Mouse (Mus musculus) ES-Bruce4 (cell line): ENCODE results near the gene Tnfrsf13b. TPM values are rescaled to one million over a fixed set of nuclear protein-coding genes. Genes with fewer than 3 reads are reported as not detected.
"Not testable (repeated sequence)": the region's sequence is repeated elsewhere in the genome, so short reads cannot be mapped to it uniquely, and the experiment has no call there.

Source experiments
- H3K27ac ChIP-seq: 2 replicates; pipeline ENCODE4 v1.5.1; 2012; ENCODE audit warnings: low read length, inconsistent platforms; ENCODE audit not compliant: insufficient read depth
- H3K27me3 ChIP-seq: 2 replicates; pipeline ENCODE4 v1.6.1; 2012; ENCODE audit warnings: mild to moderate bottlenecking, low read length, inconsistent platforms; ENCODE audit not compliant: control insufficient read depth, poor library complexity, insufficient read depth, severe bottlenecking
- H3K36me3 ChIP-seq: 2 replicates; pipeline ENCODE4 v1.6.1; 2012; ENCODE audit warnings: inconsistent platforms, mild to moderate bottlenecking, low read length, moderate library complexity; ENCODE audit not compliant: control insufficient read depth, poor library complexity, insufficient read depth, severe bottlenecking
- H3K4me1 ChIP-seq: one replicate; pipeline ENCODE4 v1.8.1; 2011; ENCODE audit warnings: low read length; ENCODE audit not compliant: control insufficient read depth, insufficient read depth
- H3K4me3 ChIP-seq: 2 replicates; pipeline ENCODE4 v1.5.1; 2011; ENCODE audit warnings: low read depth, mild to moderate bottlenecking, low read length
- H3K9ac ChIP-seq: 2 replicates; pipeline ENCODE4 v1.6.1; 2012; ENCODE audit warnings: low read depth, mild to moderate bottlenecking, inconsistent platforms; ENCODE audit not compliant: poor library complexity, severe bottlenecking
- H3K9me3 ChIP-seq: replicated peaks from 2 replicates; pipeline ENCODE4 v1.6.1; 2012; ENCODE audit warnings: mild to moderate bottlenecking, low read length, inconsistent platforms; ENCODE audit not compliant: control insufficient read depth, poor library complexity, insufficient read depth, severe bottlenecking
- CTCF ChIP-seq: IDR thresholded peaks from one replicate; pipeline ENCODE4 v1.8.1; 2011; ENCODE audit warnings: low read depth, low read length
- EP300 ChIP-seq: IDR thresholded peaks from 2 replicates; pipeline ENCODE4 v1.6.1; 2011; ENCODE audit warnings: low read depth, low read length; ENCODE audit not compliant: insufficient read depth
- POLR2A ChIP-seq: IDR thresholded peaks from one replicate; pipeline ENCODE4 v1.8.1; 2011; ENCODE audit warnings: low read length; ENCODE audit not compliant: insufficient read depth
- polyA plus RNA-seq: library from polyadenylated mRNA; stranded (reverse); fragments of >200 nt; gene quantifications from 2 replicates; pipeline ENCODE4 v1.2.4, GENCODE M21; 2011; ENCODE audit warnings: low read depth; ENCODE audit not compliant: missing spikeins, insufficient read depth, insufficient read length

Gene Tnfrsf13b
- polyA plus RNA-seq, 1 experiment = not detected

DNA sequence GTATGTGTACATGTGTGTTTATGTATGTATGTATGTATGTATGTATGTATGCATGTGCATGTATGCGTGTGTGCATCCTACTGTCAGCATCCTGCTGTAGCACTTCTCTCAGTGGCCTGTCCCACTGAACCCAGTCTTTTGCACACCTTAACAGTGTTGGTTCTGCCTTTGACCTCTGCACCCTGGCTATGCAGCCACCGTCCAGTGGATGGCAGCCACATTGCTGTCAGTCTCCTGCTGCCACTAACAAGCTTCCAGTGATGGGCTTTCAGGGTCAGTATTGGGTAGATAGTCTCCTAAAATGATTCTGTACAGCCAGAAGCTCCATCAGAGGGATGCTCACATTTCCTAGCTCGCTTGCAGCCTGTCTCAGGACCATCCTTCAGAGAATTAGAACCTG is 2.7 kb upstream of the Tnfrsf13b start:
- Histone ChIP-seq H3K27ac (no peak overlapping the region), H3K4me1 (no peaks in the 10 kb centered on the region), H3K27me3 (no peaks in the 10 kb centered on the region), H3K4me3 (no peak overlapping the region), H3K9ac (no peak overlapping the region), H3K36me3 (no peaks in the 10 kb centered on the region), H3K9me3 (no peaks in the 10 kb centered on the region)
- TF ChIP-seq POLR2A (no peak), EP300 (no peak), CTCF (no peak)

DNA sequence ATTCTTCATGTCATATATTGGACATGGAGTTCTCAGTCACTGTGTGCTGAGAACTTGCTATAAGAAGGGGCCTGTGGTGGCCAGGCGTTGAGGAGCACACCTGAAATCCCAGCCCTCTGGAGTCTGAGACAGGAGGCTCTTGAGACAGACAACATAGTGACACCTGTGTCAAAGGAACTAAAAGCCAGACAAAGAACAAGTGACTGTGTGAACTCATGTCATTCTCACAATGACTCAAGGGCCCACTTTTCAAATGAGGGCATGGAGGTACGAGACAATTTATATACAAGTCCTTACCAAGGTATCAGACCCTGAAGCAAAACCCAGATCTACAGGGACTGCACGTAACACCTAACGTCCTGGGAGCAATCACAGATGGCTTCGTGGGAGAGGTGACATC is 585 bp upstream of the Tnfrsf13b start:
- Histone ChIP-seq H3K4me3 (no peak overlapping the region), H3K9ac (no peak overlapping the region)
- TF ChIP-seq EP300 (no peak), POLR2A (no peak)

DNA sequence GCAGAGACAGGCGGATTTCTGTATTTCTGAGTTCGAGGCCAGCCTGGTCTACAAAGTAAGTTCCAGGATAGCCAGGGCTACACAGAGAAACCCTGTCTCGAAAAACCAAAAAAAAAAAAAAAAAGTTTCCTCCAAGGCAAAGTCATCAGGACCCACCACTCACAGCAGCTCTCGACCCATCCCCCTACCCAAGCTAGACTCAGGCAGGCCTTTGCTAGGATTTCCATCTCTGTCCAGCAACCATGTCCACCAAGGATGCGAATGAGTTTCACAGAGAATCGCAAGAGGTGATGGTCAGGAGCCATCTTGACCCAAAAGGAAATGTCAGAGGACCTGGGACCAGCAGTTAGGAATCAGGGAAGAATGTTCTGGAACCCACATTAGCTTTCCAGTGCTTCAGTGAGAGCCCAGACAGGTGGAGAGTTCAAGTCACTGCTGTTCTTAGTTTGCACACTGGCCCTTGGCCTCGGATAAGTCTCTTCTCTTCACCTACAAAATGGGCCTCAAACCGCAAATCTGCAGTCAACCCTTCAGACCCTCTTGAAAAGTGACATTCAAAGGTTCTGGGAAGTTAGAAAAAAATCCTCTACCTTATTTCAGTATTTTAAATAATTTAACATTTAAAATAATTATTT is 983 bp downstream of the Tnfrsf13b start:
- Histone ChIP-seq H3K36me3 (no peaks in the 10 kb centered on the region), H3K27me3 (no peaks in the 10 kb centered on the region), H3K27ac (no peak overlapping the region), H3K4me3 (no peak overlapping the region), H3K4me1 (no peaks in the 10 kb centered on the region), H3K9me3 (no peaks in the 10 kb centered on the region), H3K9ac (no peak overlapping the region)
- no peak for TF ChIP-seq CTCF
- TF ChIP-seq EP300 = no peak
- no peak for TF ChIP-seq POLR2A

More for the DNA sequence above, 585 bp upstream of the Tnfrsf13b start:
- no peak overlapping the region for H3K27ac ChIP-seq
- no peaks in the 10 kb centered on the region for H3K9me3 ChIP-seq
- no peaks in the 10 kb centered on the region for H3K27me3 ChIP-seq
- H3K4me1 ChIP-seq = no peaks in the 10 kb centered on the region
- no peaks in the 10 kb centered on the region for H3K36me3 ChIP-seq

DNA sequence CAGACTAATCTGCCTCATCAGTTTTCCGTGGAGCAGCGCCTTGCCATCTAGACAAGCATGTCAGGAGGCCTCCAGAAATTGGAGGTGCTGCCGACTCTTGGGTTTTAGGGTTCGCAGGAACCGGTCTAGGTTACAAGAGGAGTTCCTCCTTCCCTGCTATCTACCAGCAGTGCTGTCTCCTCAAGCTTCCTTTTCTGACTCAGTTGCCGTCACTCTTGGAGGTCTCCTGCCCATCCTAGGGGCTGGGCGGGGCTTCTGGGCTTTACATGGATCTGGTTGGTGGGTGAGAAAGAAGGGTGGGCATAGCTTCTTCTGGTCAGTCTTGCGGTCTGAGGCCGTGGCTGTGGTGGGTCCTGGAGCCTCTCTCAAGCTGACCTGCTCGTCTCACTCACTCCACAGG is 2.8 kb downstream of the Tnfrsf13b start:
- TF ChIP-seq CTCF (no peak), POLR2A (no peak), EP300 (no peak)
- H3K36me3 ChIP-seq = no peaks in the 10 kb centered on the region

DNA sequence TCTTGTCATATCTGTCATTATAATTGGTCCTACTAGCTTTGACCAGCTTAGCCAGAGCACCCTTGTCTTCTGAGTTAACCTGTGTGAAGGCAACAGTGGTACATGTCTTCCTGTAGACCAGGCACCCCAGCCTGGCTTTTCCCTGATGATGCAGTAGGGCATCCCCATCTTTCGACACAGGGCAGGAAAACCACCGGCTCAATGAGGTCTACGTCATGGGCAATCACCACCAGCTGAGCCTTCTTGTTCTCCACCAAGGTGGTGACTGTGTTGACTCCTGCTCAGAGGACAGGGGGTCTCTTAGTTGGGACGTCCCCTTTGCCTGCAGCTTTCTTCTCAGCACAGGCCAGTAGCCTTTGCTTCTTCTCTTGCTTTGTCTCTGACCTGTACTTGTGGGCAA is 4.1 kb downstream of the Tnfrsf13b start:
- not testable (repeated sequence) for H3K9ac ChIP-seq, H3K4me1 ChIP-seq, H3K27ac ChIP-seq, H3K27me3 ChIP-seq, H3K4me3 ChIP-seq, H3K36me3 ChIP-seq, H3K9me3 ChIP-seq

More for the DNA sequence above, 2.8 kb downstream of the Tnfrsf13b start:
- H3K27ac ChIP-seq = no peak overlapping the region
- no peak overlapping the region for H3K9ac ChIP-seq
- H3K4me1 ChIP-seq = no peaks in the 10 kb centered on the region
- no peaks in the 10 kb centered on the region for H3K27me3 ChIP-seq
- H3K9me3 ChIP-seq = no peaks in the 10 kb centered on the region
- no peak overlapping the region for H3K4me3 ChIP-seq

DNA sequence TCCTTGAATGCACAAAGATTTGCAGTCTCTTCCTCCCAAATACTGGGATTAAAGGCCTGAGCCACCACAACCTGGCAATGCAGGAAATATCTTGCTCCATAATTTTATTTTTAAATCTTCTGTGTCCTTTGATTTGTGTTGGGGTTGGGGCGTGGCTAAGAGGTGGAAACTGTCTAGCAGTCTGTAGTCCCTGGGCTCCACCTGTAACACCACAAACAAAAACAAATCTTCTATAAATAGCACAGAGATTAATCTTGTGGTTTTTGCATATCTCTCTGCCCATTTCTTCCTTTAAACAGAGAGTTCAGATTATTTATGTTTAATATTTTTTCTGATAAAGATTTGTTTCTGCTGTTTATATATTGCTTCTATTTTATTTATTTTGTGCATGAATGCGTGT is 6.4 kb downstream of the Tnfrsf13b start:
- TF ChIP-seq CTCF (no peak), POLR2A (no peak), EP300 (no peak)
- no peaks in the 10 kb centered on the region for H3K4me1 ChIP-seq
- no peak overlapping the region for H3K9ac ChIP-seq
- no peaks in the 10 kb centered on the region for H3K36me3 ChIP-seq
- no peak overlapping the region for H3K4me3 ChIP-seq
- no peak overlapping the region for H3K27ac ChIP-seq
- H3K27me3 ChIP-seq = no peaks in the 10 kb centered on the region
- no peaks in the 10 kb centered on the region for H3K9me3 ChIP-seq
